Mouse (Mus musculus): ENCODE measurements around the gene Gm20388.

DNA sequence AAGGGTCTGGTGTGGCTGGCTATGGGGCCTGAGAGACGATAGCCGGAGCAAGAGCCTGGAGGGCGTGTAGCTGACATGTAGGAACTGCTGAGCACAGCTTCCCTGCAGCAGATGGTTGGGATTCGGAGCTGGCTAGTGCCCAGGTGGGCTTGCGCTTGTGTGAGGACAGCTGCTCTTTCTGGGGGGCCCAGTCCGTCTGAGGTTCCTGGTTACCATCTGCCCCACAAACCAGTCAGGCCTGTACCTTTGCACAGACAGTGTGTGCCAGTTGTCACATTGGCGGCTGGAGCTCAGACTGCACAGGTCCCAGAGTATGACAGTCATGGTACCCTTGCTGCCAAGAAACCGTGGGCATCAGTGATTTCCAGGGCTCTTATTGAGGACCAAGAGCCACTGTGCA lies 2397.2 kb downstream of the Gm20388 start:
- no peak for TF ChIP-seq GATA1 (IDR thresholded peaks at IDR 0.05; ENCODE audit: low read length)
- no peak for TF ChIP-seq TAL1 (IDR thresholded peaks at IDR 0.05; ENCODE audit: low read length)

Data from erythroblast, embryonic 14.5 days (primary cell).